Mouse (Mus musculus) MEL (cell line): ENCODE measurements around the gene Ptger1. TPM values are rescaled to one million over a fixed set of nuclear protein-coding genes. Genes with fewer than 3 reads are reported as not detected.

ENCODE experiments used
- DNase-seq: peaks from one replicate; pipeline ENCODE4 v3.0.0; 2011; ENCODE audit warnings: low read depth, low spot score
- H3K27ac ChIP-seq: 2 replicates; pipeline ENCODE4 v1.5.1; 2012; ENCODE audit warnings: low read depth, mild to moderate bottlenecking, control low read depth, low read length, moderate library complexity; ENCODE audit not compliant: control insufficient read depth
- H3K27me3 ChIP-seq, 2 experiments: fragments of 150-350 bp in 1 of 2; sonication (generic) in 1 of 2; 2 replicates each; pipeline ENCODE4 v1.6.1; 2012; ENCODE audit warnings: low read length in 2 of 2, mild to moderate bottlenecking in 2 of 2, improper control_type of control experiment in 1 of 2, moderate library complexity in 1 of 2; ENCODE audit not compliant: insufficient read depth in 2 of 2, control insufficient read depth in 1 of 2
- H3K36me3 ChIP-seq, 2 experiments: 2 replicates each; pipeline ENCODE4 v1.6.1; 2012 to 2014; ENCODE audit warnings: low read length in 2 of 2, improper control_type of control experiment in 1 of 2, inconsistent platforms in 1 of 2, mild to moderate bottlenecking in 1 of 2; ENCODE audit not compliant: insufficient read depth in 2 of 2, control insufficient read depth in 1 of 2
- H3K4me1 ChIP-seq, 2 experiments: fragments of 150-350 bp in 1 of 2; sonication (generic) in 1 of 2; 2 replicates each; pipeline ENCODE4 v1.6.1; 2012; ENCODE audit warnings: low read length in 2 of 2, improper control_type of control experiment in 1 of 2, mild to moderate bottlenecking in 1 of 2; ENCODE audit not compliant: insufficient read depth in 2 of 2, control insufficient read depth in 1 of 2
- H3K4me3 ChIP-seq, 2 experiments: fragments of 150-350 bp in 1 of 2; sonication (generic) in 1 of 2; 2 replicates each; pipeline ENCODE4 v1.5.1; 2012; ENCODE audit warnings: low read depth in 2 of 2, low read length in 2 of 2, mild to moderate bottlenecking in 2 of 2, moderate library complexity in 2 of 2, control low read depth in 1 of 2, improper control_type of control experiment in 1 of 2; ENCODE audit not compliant: control insufficient read depth in 1 of 2, insufficient read depth in 1 of 2
- H3K79me2 ChIP-seq: 2 replicates; pipeline ENCODE4 v1.6.1; 2012; ENCODE audit warnings: mild to moderate bottlenecking, low read length, moderate library complexity; ENCODE audit not compliant: control insufficient read depth, poor library complexity, insufficient read depth
- H3K9ac ChIP-seq: 2 replicates; pipeline ENCODE4 v1.6.1; 2012; ENCODE audit warnings: low read depth, mild to moderate bottlenecking, control low read depth, low read length, moderate library complexity; ENCODE audit not compliant: control insufficient read depth, poor library complexity, severe bottlenecking
- H3K9me3 ChIP-seq: fragments of 150-350 bp; sonication (generic); replicated peaks from 2 replicates; pipeline ENCODE4 v1.6.1; 2012; ENCODE audit warnings: mild to moderate bottlenecking, low read length, improper control_type of control experiment, moderate library complexity; ENCODE audit not compliant: insufficient read depth
- BHLHE40 ChIP-seq: IDR thresholded peaks from 2 replicates; pipeline ENCODE4 v1.6.1; 2012; ENCODE audit warnings: low read depth, mild to moderate bottlenecking, inconsistent platforms, low read length, improper control_type of control experiment, borderline replicate concordance
- CHD2 ChIP-seq: IDR thresholded peaks from 2 replicates; pipeline ENCODE4 v1.6.1; 2011; ENCODE audit warnings: low read length, improper control_type of control experiment
- E2F4 ChIP-seq: IDR thresholded peaks from 2 replicates; pipeline ENCODE4 v1.6.1; 2011; ENCODE audit warnings: low read depth, low read length, improper control_type of control experiment, borderline replicate concordance
- ELF1 ChIP-seq: IDR thresholded peaks from 2 replicates; pipeline ENCODE4 v1.6.1; 2014; ENCODE audit warnings: low read depth, mild to moderate bottlenecking, inconsistent platforms, low read length, improper control_type of control experiment, moderate library complexity
- EP300 ChIP-seq, 2 experiments: IDR thresholded peaks; 2 replicates each; pipeline ENCODE4 v1.6.1; 2011; ENCODE audit warnings: improper control_type of control experiment in 2 of 2, low read length in 2 of 2, low read depth in 1 of 2, mild to moderate bottlenecking in 1 of 2
- ETS1 ChIP-seq: IDR thresholded peaks from 2 replicates; pipeline ENCODE4 v1.6.1; 2012; ENCODE audit warnings: low read depth, mild to moderate bottlenecking, inconsistent platforms, low read length, improper control_type of control experiment, moderate library complexity
- GABPA ChIP-seq: IDR thresholded peaks from 2 replicates; pipeline ENCODE4 v1.6.1; 2012; ENCODE audit warnings: low read depth, mild to moderate bottlenecking, inconsistent platforms, low read length, improper control_type of control experiment, moderate library complexity
- GATA1 ChIP-seq: IDR thresholded peaks from 2 replicates; pipeline ENCODE4 v1.6.1; 2011; ENCODE audit warnings: low read depth, low read length, improper control_type of control experiment
- HCFC1 ChIP-seq: IDR thresholded peaks from 2 replicates; pipeline ENCODE4 v1.6.1; 2012; ENCODE audit warnings: low read depth, mild to moderate bottlenecking, inconsistent platforms, low read length, improper control_type of control experiment, moderate library complexity
- JUND ChIP-seq: IDR thresholded peaks from 2 replicates; pipeline ENCODE4 v1.6.1; 2011; ENCODE audit warnings: low read depth, mild to moderate bottlenecking, improper control_type of control experiment, low read length
- KAT2A ChIP-seq: conservative IDR thresholded peaks from 2 replicates; pipeline ENCODE4 v1.6.1; 2012; ENCODE audit warnings: low read depth, low read length, improper control_type of control experiment, inconsistent platforms
- MAX ChIP-seq: IDR thresholded peaks from 2 replicates; pipeline ENCODE4 v1.6.1; 2011; ENCODE audit warnings: low read length, improper control_type of control experiment
- MAZ ChIP-seq: IDR thresholded peaks from 2 replicates; pipeline ENCODE4 v1.6.1; 2012; ENCODE audit warnings: low read depth, mild to moderate bottlenecking, inconsistent platforms, low read length, improper control_type of control experiment
- MXI1 ChIP-seq: IDR thresholded peaks from 2 replicates; pipeline ENCODE4 v1.6.1; 2011; ENCODE audit warnings: mild to moderate bottlenecking, low read depth, low read length, improper control_type of control experiment
- MYC ChIP-seq: IDR thresholded peaks from 2 replicates; pipeline ENCODE4 v1.6.1; 2011; ENCODE audit warnings: low read depth, mild to moderate bottlenecking, low read length, improper control_type of control experiment, moderate library complexity
- NELFE ChIP-seq: IDR thresholded peaks from 2 replicates; pipeline ENCODE4 v1.6.1; 2011; ENCODE audit warnings: low read depth, low read length, improper control_type of control experiment
- POLR2A ChIP-seq, 2 experiments: IDR thresholded peaks; 2 replicates each; pipeline ENCODE4 v1.6.1; 2011 to 2012; ENCODE audit warnings: low read length in 2 of 2, mild to moderate bottlenecking in 2 of 2, control low read depth in 1 of 2, improper control_type of control experiment in 1 of 2, low read depth in 1 of 2, moderate library complexity in 1 of 2; ENCODE audit not compliant: control insufficient read depth in 1 of 2, insufficient read depth in 1 of 2, poor library complexity in 1 of 2
- POLR2AphosphoS5 ChIP-seq: IDR thresholded peaks from 2 replicates; pipeline ENCODE4 v1.6.1; 2012; ENCODE audit warnings: low read depth, borderline replicate concordance, mild to moderate bottlenecking, inconsistent platforms, low read length, moderate library complexity, mixed read lengths
- RAD21 ChIP-seq: IDR thresholded peaks from 2 replicates; pipeline ENCODE4 v1.6.1; 2011; ENCODE audit warnings: mild to moderate bottlenecking, low read depth, low read length, improper control_type of control experiment
- RCOR1 ChIP-seq: IDR thresholded peaks from 2 replicates; pipeline ENCODE4 v1.6.1; 2012; ENCODE audit warnings: low read depth, mild to moderate bottlenecking, inconsistent platforms, low read length, improper control_type of control experiment
- SMC3 ChIP-seq: IDR thresholded peaks from 2 replicates; pipeline ENCODE4 v1.6.1; 2011; ENCODE audit warnings: low read depth, low read length, improper control_type of control experiment
- TAL1 ChIP-seq: IDR thresholded peaks from 2 replicates; pipeline ENCODE4 v1.6.1; 2012; ENCODE audit warnings: mild to moderate bottlenecking, inconsistent platforms, low read length, moderate library complexity, mixed read lengths
- TCF12 ChIP-seq: IDR thresholded peaks from 2 replicates; pipeline ENCODE4 v1.6.1; 2014; ENCODE audit warnings: low read depth, mild to moderate bottlenecking, inconsistent platforms, low read length, improper control_type of control experiment, moderate library complexity
- UBTF ChIP-seq: IDR thresholded peaks from 2 replicates; pipeline ENCODE4 v1.6.1; 2012; ENCODE audit warnings: low read depth, mild to moderate bottlenecking, inconsistent platforms, low read length, improper control_type of control experiment, moderate library complexity, borderline replicate concordance; ENCODE audit not compliant: insufficient read depth
- USF1 ChIP-seq: IDR thresholded peaks from 2 replicates; pipeline ENCODE4 v1.6.1; 2014; ENCODE audit warnings: low read depth, mild to moderate bottlenecking, inconsistent platforms, low read length, improper control_type of control experiment, moderate library complexity
- ZC3H11A ChIP-seq: IDR thresholded peaks from 2 replicates; pipeline ENCODE4 v1.6.1; 2012; ENCODE audit warnings: low read depth, mild to moderate bottlenecking, inconsistent platforms, low read length, improper control_type of control experiment
- ZMIZ1 ChIP-seq: IDR thresholded peaks from 2 replicates; pipeline ENCODE4 v1.6.1; 2012; ENCODE audit warnings: low read depth, mild to moderate bottlenecking, inconsistent platforms, low read length, improper control_type of control experiment, moderate library complexity
- polyA plus RNA-seq, 2 experiments: library from polyadenylated mRNA; stranded (reverse) in 1 of 2; unstranded in 1 of 2; fragments of >175 nt in 1 of 2; fragments of >200 nt in 1 of 2; gene quantifications; 2 replicates each; pipeline versions ENCODE4 v1.2.1 to v1.2.4; 2012; ENCODE audit warnings: low replicate concordance in 2 of 2, low read depth in 1 of 2; ENCODE audit not compliant: insufficient read length in 2 of 2, insufficient read depth in 1 of 2, missing spikeins in 1 of 2
- total RNA-seq: library from RNA; depleted of rRNA; stranded (reverse); fragments of 300-350 nt; gene quantifications from 2 replicates; pipeline ENCODE4 v1.2.3, GENCODE M21; 2012

Ptger1 gene
- total and polyA plus RNA-seq, 3 experiments = 3.1 to 4.0 TPM; not detected in 1

DNA sequence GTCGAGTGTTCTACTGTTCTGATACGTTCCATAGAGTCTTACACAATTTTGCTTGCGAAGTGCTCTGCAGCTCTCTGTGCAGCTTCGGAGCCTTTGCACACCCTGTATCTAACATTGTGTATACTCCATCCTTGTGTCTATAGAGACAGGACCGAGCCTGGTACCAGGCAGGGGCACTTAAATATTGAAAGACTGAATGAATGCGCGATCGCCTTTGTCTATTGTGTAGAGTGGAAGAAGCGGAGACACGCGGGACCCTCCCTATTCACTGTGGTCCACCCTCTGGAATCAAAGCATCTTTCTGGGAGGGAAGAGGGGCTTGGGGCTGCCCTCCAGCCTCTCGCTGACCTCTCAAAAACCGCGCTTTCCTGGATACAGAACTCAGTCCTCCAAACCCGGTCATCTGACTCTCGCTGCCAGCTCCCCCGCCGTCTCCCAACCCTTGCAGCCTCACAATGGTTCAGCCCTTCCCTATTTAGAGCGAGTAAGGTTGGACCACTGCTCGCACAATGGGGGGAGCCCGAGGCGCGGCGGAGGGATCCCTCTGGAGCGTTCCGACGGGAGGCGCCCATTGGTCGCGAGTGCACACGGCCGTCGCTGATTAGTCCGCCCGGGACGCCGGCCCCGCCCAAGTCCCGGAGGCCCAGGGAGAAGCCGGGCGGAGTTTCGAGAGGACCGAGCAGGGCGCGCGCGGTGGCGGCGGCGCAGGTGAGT lies 14.3 kb upstream of the Ptger1 start, which contains the start of gene Gipc1 (continued):
- TF ChIP-seq HCFC1 (peak; percentile 77), GATA1 (no peak), MAX (no peak; the same call in 1 of the 2 replicates), GABPA (no peak), BHLHE40 (no peak), MXI1 (peak; percentile 48; the same call in 1 of the 2 replicates), UBTF (no peak), RAD21 (no peak), MYC (no peak), ZMIZ1 (peak; percentile 41; the same call in 1 of the 2 replicates), POLR2A (IDR thresholded peaks at IDR 0.05; ENCODE audit: control insufficient read depth in 1 of 2, insufficient read depth in 1 of 2, low read depth in 1 of 2, low read length in 2 of 2, poor library complexity in 1 of 2) (peak in 1 of 2 experiments; percentile 82; a peak in 2 of 4 replicates), JUND (no peak), TAL1 (no peak), CHD2 (no peak; the same call in 1 of the 2 replicates), NELFE (peak; percentile 74; the same call in 1 of the 2 replicates), E2F4 (no peak; the same call in 1 of the 2 replicates), EP300 (IDR thresholded peaks at IDR 0.05; ENCODE audit: low read depth in 1 of 2, low read length in 2 of 2) (no peak), SMC3 (no peak), ETS1 (no peak), POLR2AphosphoS5 (no peak)
- TF ChIP-seq, all 39 proteins: peak for 16

DNA sequence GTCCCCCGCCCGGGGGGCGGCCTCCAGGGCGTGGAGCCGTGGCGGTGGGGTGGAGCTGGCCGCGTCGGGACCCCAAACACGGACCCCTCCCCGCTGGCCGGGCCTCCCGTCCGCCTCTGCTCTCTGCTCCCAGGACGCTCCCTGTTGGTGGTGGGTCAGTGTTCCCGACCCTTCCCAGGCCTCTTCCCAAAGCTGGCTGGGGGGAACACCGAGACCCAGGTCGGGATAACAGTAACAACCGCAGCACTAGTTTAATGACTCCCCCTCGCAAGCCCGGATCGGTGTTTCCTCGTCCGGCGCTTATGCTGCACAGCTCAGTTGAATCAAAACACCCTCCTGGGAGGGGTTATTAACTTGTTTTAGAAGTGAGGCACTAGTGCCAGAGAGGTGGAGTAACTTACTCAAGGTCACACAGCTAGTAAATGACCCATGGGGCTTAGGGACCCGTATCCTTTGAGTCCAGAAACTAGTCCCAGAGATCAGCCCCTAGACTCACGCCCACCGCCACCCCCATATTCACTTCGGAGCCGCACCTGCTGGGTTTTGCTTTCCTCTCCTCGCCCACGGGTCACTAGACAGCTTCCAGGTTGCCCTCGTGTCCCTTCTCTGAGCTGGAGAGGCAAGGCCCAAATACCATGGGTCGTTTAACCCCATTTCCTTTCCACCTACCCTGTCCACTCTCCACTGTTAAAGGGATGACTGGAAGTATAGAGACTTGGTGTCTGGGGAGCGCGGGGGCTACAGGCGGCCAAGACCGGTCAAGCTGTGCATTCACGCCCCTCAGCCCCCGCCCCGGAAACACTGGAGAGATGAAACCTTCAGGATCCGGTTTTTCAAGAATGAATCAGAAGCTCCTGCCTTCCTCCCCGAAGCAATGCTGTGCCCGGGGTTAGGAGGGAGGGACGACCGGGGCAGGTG lies 13.5 kb upstream of the Ptger1 start:
- Histone ChIP-seq H3K9me3 (no peaks in the 10 kb centered on the region), H3K4me3 (peak overlapping the region; percentile 85 to 86), H3K27me3 (no peaks in the 10 kb centered on the region), H3K9ac (peak overlapping the region; percentile 82), H3K36me3 (no peaks in the 10 kb centered on the region; a peak in 1 of 4 replicates), H3K4me1 (peaks cover 0 to 4% of the 10 kb centered on the region in 2 experiments; a peak in 2 of 4 replicates), H3K79me2 (no peaks in the 10 kb centered on the region; the same call in 1 of the 2 replicates), H3K27ac (peak overlapping the region; percentile 41)
- TF ChIP-seq KAT2A (no peak), POLR2A (IDR thresholded peaks at IDR 0.05; ENCODE audit: control insufficient read depth in 1 of 2, insufficient read depth in 1 of 2, low read depth in 1 of 2, low read length in 2 of 2, poor library complexity in 1 of 2) (peak in 1 of 2 experiments; percentile 89; a peak in 2 of 4 replicates), USF1 (no peak), MAZ (0 out of 2 replicates have a peak, but pooled peaks have one; percentile 24), NELFE (peak; percentile 37; the same call in 1 of the 2 replicates), MXI1 (peak; percentile 16; the same call in 1 of the 2 replicates), ZC3H11A (no peak), MAX (no peak), HCFC1 (peak; percentile 42; the same call in 1 of the 2 replicates), MYC (no peak), ELF1 (no peak), GATA1 (no peak), ZMIZ1 (no peak), RCOR1 (no peak), TCF12 (no peak)
- peak; percentile 48 for DNase-seq
